In genomic region chr2:170345410-170345793, GRCm38 (mm10) we compare ENCODE assay signal across 8 mouse cellular contexts.
DNase-seq lines count a peak whose midpoint lies in the region; ATAC-seq lines count a peak whose summit lies in the region.

No protein-coding gene starts in this region.

- no peaks in the 10 kb centered on the region for H3K9me3 ChIP-seq in midbrain, embryonic 14.5 days (ENCODE audit: control insufficient read depth, low read length)

- no peak overlapping the region for H3K4me3 ChIP-seq in midbrain, embryonic 14.5 days (replicated peaks; ENCODE audit: low read depth, low read length)

- H3K9ac ChIP-seq in midbrain, embryonic 14.5 days (replicated peaks; ENCODE audit: low read length) = no peak overlapping the region

- no peaks in the 10 kb centered on the region for H3K36me3 ChIP-seq in midbrain, embryonic 14.5 days (ENCODE audit: control insufficient read depth, insufficient read depth, low read length)

- 13% methylated on average over 5 of the region's 5 CpGs for WGBS in midbrain, embryonic 14.5 days

- H3K27ac ChIP-seq in midbrain, embryonic 14.5 days (replicated peaks; ENCODE audit: low read depth, low read length) = peak overlapping the region; percentile 49

- H3K27me3 ChIP-seq in midbrain, embryonic 14.5 days (ENCODE audit: control insufficient read depth, insufficient read depth, low read length) = no peaks in the 10 kb centered on the region

- 0 out of 2 replicates have a peak, but pooled peaks have one; percentile 5 for ATAC-seq in midbrain, embryonic 14.5 days (ENCODE audit: low FRiP score, low TSS enrichment)

- peak; percentile 21 to 56 for DNase-seq in adrenal gland, adult (ENCODE audit: inconsistent age in 2 of 2, low spot score in 1 of 2)
- DNase-seq in adrenal gland, adult 18-20 months (ENCODE audit: low spot score in 2 of 2) = no peak
- peak; percentile 55 for DNase-seq in urinary bladder, postnatal 14 days (ENCODE audit: low spot score)
- DNase-seq in urinary bladder, postnatal 25 days (ENCODE audit: low spot score) = no peak
- DNase-seq in kidney, postnatal 14 days = peak; percentile 54
- DNase-seq in midbrain, embryonic 14.5 days = peak; percentile 40
- DNase-seq in thymus, postnatal 4 days = peak; percentile 54
- no peak for DNase-seq in right cerebral cortex, adult 18-20 months

- H3K4me1 ChIP-seq in midbrain, embryonic 14.5 days (ENCODE audit: control insufficient read depth, insufficient read depth, low read length) = peaks cover 18% of the 10 kb centered on the region

- H3K4me2 ChIP-seq in midbrain, embryonic 14.5 days (ENCODE audit: low read length) = no peak overlapping the region

Comparison
In these comparisons a context has a peak if more than half of its experiments do, and no peak if none do; other contexts are left out.
1. DNase-seq: peak in adrenal gland, adult (2 of 2), urinary bladder, postnatal 14 days (single experiment), kidney, postnatal 14 days (single experiment), midbrain, embryonic 14.5 days (single experiment) and thymus, postnatal 4 days (single experiment); none in adrenal gland, adult 18-20 months (0 of 2), urinary bladder, postnatal 25 days (single experiment) and right cerebral cortex, adult 18-20 months (single experiment).